Mouse (Mus musculus): ENCODE data around the gene 1700003H04Rik. TPM values are rescaled to one million over a fixed set of nuclear protein-coding genes. Genes with fewer than 3 reads are reported as not detected.

1700003H04Rik gene
- total and polyA plus RNA-seq, 2 experiments from 2014 or later = not detected

DNA sequence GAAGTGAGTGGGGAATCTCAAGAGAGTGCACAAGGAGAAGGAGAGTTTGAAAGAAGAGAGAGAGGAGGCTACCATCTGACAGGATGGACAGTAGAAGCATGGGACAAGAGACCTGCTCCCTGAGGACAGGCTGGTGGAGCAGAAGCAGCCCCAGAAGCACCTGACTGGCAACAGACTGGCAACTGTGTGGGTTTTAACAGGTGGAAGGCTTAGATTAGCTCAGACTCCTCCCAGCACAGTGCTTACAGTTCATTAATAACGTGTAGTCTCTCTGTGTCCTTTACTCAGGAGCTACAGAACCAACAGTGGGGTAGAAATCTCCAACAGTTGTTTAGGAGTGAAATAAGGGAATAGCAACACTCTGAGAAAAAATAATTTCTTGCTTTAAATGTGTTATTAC is 44.3 kb downstream of the 1700003H04Rik start:
- Histone ChIP-seq H3K27me3 (ENCODE audit: insufficient read depth, low read length) (no peaks in the 10 kb centered on the region), H3K4me3 (ENCODE audit: low read length) (no peak overlapping the region), H3K27ac (no peak overlapping the region), H3K4me2 (ENCODE audit: low read depth, low read length) (no peak overlapping the region), H3K4me1 (ENCODE audit: insufficient read depth, low read length) (no peaks in the 10 kb centered on the region), H3K9ac (replicated peaks; ENCODE audit: low read length) (no peak overlapping the region), H3K36me3 (ENCODE audit: insufficient read depth, low read length) (no peaks in the 10 kb centered on the region), H3K9me3 (ENCODE audit: low read length) (no peaks in the 10 kb centered on the region)
- ATAC-seq = no peak
- WGBS = 51% methylated on average over 1 of the region's 1 CpGs
- DNase-seq (ENCODE audit: low spot score) = no peak
- no peak for TF ChIP-seq CTCF (IDR thresholded peaks at IDR 0.05; ENCODE audit: low read depth)

- Histone ChIP-seq H3K9ac (replicated peaks; ENCODE audit: low read length) (no peak overlapping the region), H3K4me3 (ENCODE audit: low read length) (no peak overlapping the region), H3K27me3 (ENCODE audit: insufficient read depth, low read length) (no peaks in the 10 kb centered on the region), H3K36me3 (ENCODE audit: insufficient read depth, low read length) (no peaks in the 10 kb centered on the region), H3K9me3 (ENCODE audit: low read length) (no peaks in the 10 kb centered on the region), H3K27ac (no peak overlapping the region), H3K4me2 (ENCODE audit: low read depth, low read length) (no peak overlapping the region), H3K4me1 (ENCODE audit: insufficient read depth, low read length) (no peaks in the 10 kb centered on the region)
- TF ChIP-seq CTCF (IDR thresholded peaks at IDR 0.05; ENCODE audit: low read depth) = no peak
- DNase-seq (ENCODE audit: low spot score) (no peak), ATAC-seq (no peak)
- 70% methylated on average over 2 of the region's 2 CpGs for WGBS
Observed at GRCm38 (mm10) chr3:124518786-124519185, 62.1 kb downstream of the 1700003H04Rik start.

Other genes with a start within 250 kb of the 1700003H04Rik start
- gene 1700006A11Rik, start 155.1 kb downstream of the 1700003H04Rik start, total RNA-seq (2014; rRNA removed) = not detected in 2 replicates
- gene 1700006A11Rik, start 155.1 kb downstream of the 1700003H04Rik start, polyA plus RNA-seq (2015; fragmentation: Nextera tagmentation; extraction: Ambion mirVana) = not detected in 2 replicates